Comparison of ENCODE assay signal across 8 mouse cellular contexts in genomic region chr3:135440621-135441020, GRCm38 (mm10). TPM values are rescaled to one million over a fixed set of nuclear protein-coding genes. Genes with fewer than 3 reads are reported as not detected.
DNase-seq lines count a peak whose midpoint lies in the region; ATAC-seq and TF ChIP-seq lines count a peak whose summit lies in the region.

No protein-coding gene starts in this region.

- H3K27ac ChIP-seq in liver, adult 2 months (replicated peaks; ENCODE audit: insufficient read depth, low read depth, low read length), result peak overlapping the region; percentile 99
- H3K27ac ChIP-seq in cortical plate, adult 2 months (ENCODE audit: insufficient read depth, low read length), result no peak overlapping the region
- no peak overlapping the region for H3K27ac ChIP-seq in hindbrain, embryonic 10.5 days
- H3K27ac ChIP-seq in midbrain, embryonic 12.5 days (replicated peaks), result no peak overlapping the region

- peaks cover 8% of the 10 kb centered on the region; the same call in 1 of the 2 replicates for H3K79me2 ChIP-seq in liver, adult 2 months (ENCODE audit: control insufficient read depth, insufficient read depth, low read length)

- H3K4me1 ChIP-seq in liver, adult 2 months (ENCODE audit: control insufficient read depth, insufficient read depth, low read length), result peaks cover 8% of the 10 kb centered on the region
- peaks cover 1% of the 10 kb centered on the region; the same call in 1 of the 2 replicates for H3K4me1 ChIP-seq in cortical plate, adult 2 months (ENCODE audit: control insufficient read depth, insufficient read depth, low read length)
- peaks cover 29% of the 10 kb centered on the region for H3K4me1 ChIP-seq in hindbrain, embryonic 10.5 days (replicated peaks)
- H3K4me1 ChIP-seq in midbrain, embryonic 12.5 days, result peaks cover 26% of the 10 kb centered on the region

- no peak for ATAC-seq in midbrain, embryonic 12.5 days (ENCODE audit: low FRiP score, low read depth)

- H3K27me3 ChIP-seq in liver, adult 2 months (ENCODE audit: control insufficient read depth, insufficient read depth, low read length), result no peaks in the 10 kb centered on the region
- H3K27me3 ChIP-seq in hindbrain, embryonic 10.5 days (ENCODE audit: insufficient read depth, poor library complexity, severe bottlenecking), result no peaks in the 10 kb centered on the region
- no peaks in the 10 kb centered on the region for H3K27me3 ChIP-seq in midbrain, embryonic 12.5 days

- under 1% methylated on average over 10 of the region's 10 CpGs for WGBS in liver, adult 2 months
- 69% methylated on average over 10 of the region's 10 CpGs for WGBS in hindbrain, embryonic 10.5 days
- 59% methylated on average over 10 of the region's 10 CpGs for WGBS in midbrain, embryonic 12.5 days

- peak overlapping the region; percentile 94 for H3K4me3 ChIP-seq in liver, adult 2 months (ENCODE audit: insufficient read depth, low read depth, low read length)
- H3K4me3 ChIP-seq in cortical plate, adult 2 months (ENCODE audit: insufficient read depth, low read length), result peak overlapping the region; percentile 89
- peak overlapping the region; percentile 96 for H3K4me3 ChIP-seq in hindbrain, embryonic 10.5 days
- H3K4me3 ChIP-seq in midbrain, embryonic 12.5 days, result peak overlapping the region; percentile 97

- H3K4me2 ChIP-seq in midbrain, embryonic 12.5 days (replicated peaks), result peak overlapping the region; percentile 98

- peak overlapping the region; percentile 24; the same call in 1 of the 2 replicates for H3K9ac ChIP-seq in liver, adult 2 months (ENCODE audit: low read depth, low read length)
- peak overlapping the region; percentile 93 for H3K9ac ChIP-seq in midbrain, embryonic 12.5 days (replicated peaks)

- no peak for TF ChIP-seq CTCF in liver, adult 2 months (IDR thresholded peaks at IDR 0.05; ENCODE audit: low read depth, low read length)
- no peak for TF ChIP-seq CTCF in cortical plate, adult 2 months (IDR thresholded peaks at IDR 0.05; ENCODE audit: extremely low read depth, insufficient read depth, low read length)

- H3K36me3 ChIP-seq in liver, adult 2 months (ENCODE audit: control insufficient read depth, insufficient read depth, low read length), result peaks cover 12% of the 10 kb centered on the region
- peaks cover 54% of the 10 kb centered on the region for H3K36me3 ChIP-seq in hindbrain, embryonic 10.5 days
- peaks cover 6% of the 10 kb centered on the region; the same call in 1 of the 2 replicates for H3K36me3 ChIP-seq in midbrain, embryonic 12.5 days

- DNase-seq in liver, adult 2 months (ENCODE audit: extremely low read depth, low read depth, low spot score), result peak; percentile 74
- DNase-seq in liver, result no peak
- DNase-seq in hindbrain, embryonic 10.5 days (ENCODE audit: low spot score), result no peak
- no peak for DNase-seq in gastrocnemius, postnatal 25 days
- no peak for DNase-seq in cerebellum, postnatal 14 days
- no peak for DNase-seq in left cerebral cortex, adult 9 months (ENCODE audit: low spot score in 2 of 2)

- no peak for TF ChIP-seq POLR2A in liver, adult 2 months (IDR thresholded peaks at IDR 0.05; ENCODE audit: extremely low read depth, insufficient read depth, low read length)
- TF ChIP-seq POLR2A in cortical plate, adult 2 months (IDR thresholded peaks at IDR 0.05; ENCODE audit: extremely low read depth, insufficient read depth, low read length), result no peak

- H3K9me3 ChIP-seq in hindbrain, embryonic 10.5 days, result no peaks in the 10 kb centered on the region
- no peaks in the 10 kb centered on the region for H3K9me3 ChIP-seq in midbrain, embryonic 12.5 days

RNA-seq across cellular contexts. Expression of gene Ube2d3, which starts 2.7 kb away (rescaled TPM):
- total RNA-seq in liver, adult 2 months (2014; rRNA removed), result 230 and 243 TPM in 2 replicates
- 210 and 283 TPM in 2 replicates for polyA plus RNA-seq in liver, adult 2 months (2012; rRNA removed)
- 149 and 157 TPM in 2 replicates for polyA plus RNA-seq in cortical plate, adult 2 months (2012; rRNA removed)
- 507 and 538 TPM in 2 replicates for polyA plus RNA-seq in hindbrain, embryonic 10.5 days (2016; fragmentation: Nextera tagmentation; extraction: Ambion mirVana)
- 497 and 504 TPM in 2 replicates for polyA plus RNA-seq in midbrain, embryonic 12.5 days (2016; fragmentation: Nextera tagmentation; extraction: Ambion mirVana)
- 100 to 1,000 TPM; 281 to 301 TPM for total RNA-seq in gastrocnemius, postnatal 25 days (2021)

RNA-seq across cellular contexts. Expression of gene Cisd2, which starts 16.9 kb away (rescaled TPM):
- total RNA-seq in liver, adult 2 months (2014; rRNA removed), result 17.4 and 20.5 TPM in 2 replicates
- polyA plus RNA-seq in liver, adult 2 months (2012; rRNA removed), result 19.2 and 23.1 TPM in 2 replicates
- 46.9 and 47.5 TPM in 2 replicates for polyA plus RNA-seq in cortical plate, adult 2 months (2012; rRNA removed)
- 72.0 and 83.7 TPM in 2 replicates for polyA plus RNA-seq in hindbrain, embryonic 10.5 days (2016; fragmentation: Nextera tagmentation; extraction: Ambion mirVana)
- polyA plus RNA-seq in midbrain, embryonic 12.5 days (2016; fragmentation: Nextera tagmentation; extraction: Ambion mirVana), result 93.1 and 93.3 TPM in 2 replicates
- total RNA-seq in gastrocnemius, postnatal 25 days (2021), result 10 to 100 TPM; 27.9 to 29.2 TPM

RNA-seq across cellular contexts. Expression of gene Manba, which starts 44.8 kb away (rescaled TPM):
- total RNA-seq in liver, adult 2 months (2014; rRNA removed), result 14.2 and 14.7 TPM in 2 replicates
- 3.7 and 3.8 TPM in 2 replicates for polyA plus RNA-seq in liver, adult 2 months (2012; rRNA removed)
- 4.9 and 5.5 TPM in 2 replicates for polyA plus RNA-seq in cortical plate, adult 2 months (2012; rRNA removed)
- polyA plus RNA-seq in hindbrain, embryonic 10.5 days (2016; fragmentation: Nextera tagmentation; extraction: Ambion mirVana), result 4.8 and 5.2 TPM in 2 replicates
- 4.2 and 6.1 TPM in 2 replicates for polyA plus RNA-seq in midbrain, embryonic 12.5 days (2016; fragmentation: Nextera tagmentation; extraction: Ambion mirVana)
- 1 to 10 TPM; 4.1 to 4.7 TPM for total RNA-seq in gastrocnemius, postnatal 25 days (2021)
